Mouse (Mus musculus) intestine, embryonic 16.5 days (tissue): Measurements from ENCODE around the gene Washc4. TPM values are rescaled to one million over a fixed set of nuclear protein-coding genes. Genes with fewer than 3 reads are reported as not detected.
"Not testable (repeated sequence)": the region's sequence is repeated elsewhere in the genome, so short reads cannot be mapped to it uniquely, and the experiment has no call there.

ENCODE experiments used
- ATAC-seq: fragments of 200-750 bp; cut with Nextera tagmentation; 2 replicates; pipeline ENCODE4 v1.8.0; 2017; ENCODE audit warnings: moderate TSS enrichment, moderate library complexity
- H3K27ac ChIP-seq: fragments of 300-500 bp; sonication (generic); 2 replicates; pipeline ENCODE4 v1.5.1; 2014; ENCODE audit warnings: mild to moderate bottlenecking, low read length
- H3K27me3 ChIP-seq: fragments of 300-500 bp; sonication (generic); replicated peaks from 2 replicates; pipeline ENCODE4 v1.6.1; 2014; ENCODE audit warnings: low read length, control low read depth, mixed read lengths; ENCODE audit not compliant: control insufficient read depth, insufficient read depth
- H3K36me3 ChIP-seq: fragments of 300-500 bp; sonication (generic); 2 replicates; pipeline ENCODE4 v1.6.1; 2014; ENCODE audit warnings: low read length, control low read depth; ENCODE audit not compliant: control insufficient read depth, insufficient read depth
- H3K4me1 ChIP-seq: fragments of 300-500 bp; sonication (generic); 2 replicates; pipeline ENCODE4 v1.6.1; 2014; ENCODE audit warnings: low read length, control low read depth, mixed read lengths; ENCODE audit not compliant: control insufficient read depth, insufficient read depth
- H3K4me2 ChIP-seq: fragments of 300-500 bp; sonication (generic); 2 replicates; pipeline ENCODE4 v1.6.1; 2014; ENCODE audit warnings: low read depth, low read length, control low read depth
- H3K4me3 ChIP-seq: fragments of 300-500 bp; sonication (generic); 2 replicates; pipeline ENCODE4 v1.5.1; 2014; ENCODE audit warnings: mild to moderate bottlenecking, low read length
- H3K9ac ChIP-seq: fragments of 300-500 bp; sonication (generic); 2 replicates; pipeline ENCODE4 v1.6.1; 2014; ENCODE audit warnings: low read depth, low read length
- H3K9me3 ChIP-seq: fragments of 300-500 bp; sonication (generic); 2 replicates; pipeline ENCODE4 v1.6.1; 2016; ENCODE audit warnings: low read length, control low read depth; ENCODE audit not compliant: control insufficient read depth
- WGBS: fragments of 180-500 bp; shearing (Covaris S2); extraction: QIAGEN DNeasy Blood & Tissue Kit; methylation state at CpG from one replicate; pipeline ENCODE4 v1.1.7; 2014; 5-methylcytosine and 5-hydroxymethylcytosine counted together
- polyA plus RNA-seq: library from polyadenylated mRNA; unstranded; fragments of >200 nt; fragmentation: Nextera tagmentation; extraction: Ambion mirVana; gene quantifications from 2 replicates; pipeline ENCODE4 v1.2.1, GENCODE M21; 2015

The Washc4 gene
- 43.6 and 46.8 TPM in 2 replicates for polyA plus RNA-seq

DNA sequence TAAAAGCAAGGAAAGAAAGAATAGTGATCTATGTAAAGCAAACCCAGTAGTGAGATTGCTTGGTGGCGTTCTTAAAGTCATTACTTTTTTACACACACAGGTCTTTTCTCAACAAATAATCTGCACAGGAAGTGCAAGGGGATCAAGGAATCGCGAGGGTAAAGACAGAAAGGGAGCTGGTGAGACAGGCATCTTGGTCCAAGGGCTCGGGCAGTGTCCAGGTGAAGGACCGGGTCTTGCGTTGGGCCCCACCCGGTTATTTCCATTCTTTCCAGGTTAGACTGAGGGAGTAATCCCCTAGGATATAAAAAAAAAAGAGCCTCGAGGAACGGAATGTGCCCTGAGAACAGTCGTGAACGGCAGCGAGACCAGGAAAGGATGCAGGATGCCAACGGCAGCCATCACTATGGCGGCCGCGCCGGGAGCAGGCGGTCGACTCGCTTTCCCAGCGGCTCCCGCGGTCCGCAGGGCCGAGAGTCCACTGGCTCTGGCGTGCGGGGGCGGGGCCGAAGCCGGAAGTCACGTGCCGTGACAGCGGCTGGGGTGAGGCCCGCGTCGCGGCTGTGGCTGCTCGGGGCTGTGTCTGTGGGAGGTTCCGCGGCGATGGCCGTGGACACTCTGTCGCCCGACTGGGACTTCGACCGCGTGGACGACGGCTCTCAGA lies at the start of gene Washc4:
TSS of gene Washc4 (plus strand) at position 314 of the 664 bp plus-strand sequence.
- peak; percentile 99 for ATAC-seq
- WGBS: 2% methylated on average over 49 of the region's 49 CpGs
- H3K9me3 ChIP-seq: no peaks in the 10 kb centered on the region
- peaks cover 8% of the 10 kb centered on the region; the same call in 1 of the 2 replicates for H3K4me1 ChIP-seq
- H3K4me3 ChIP-seq: peak within 1 kb of the TSS; percentile 81
- H3K27me3 ChIP-seq: no peaks in the 10 kb centered on the region
- H3K36me3 ChIP-seq: no peaks in the 10 kb centered on the region
- peak within 1 kb of the TSS; percentile 73 for H3K4me2 ChIP-seq
- peak within 1 kb of the TSS; percentile 89 for H3K27ac ChIP-seq
- peak within 1 kb of the TSS; percentile 92 for H3K9ac ChIP-seq

DNA sequence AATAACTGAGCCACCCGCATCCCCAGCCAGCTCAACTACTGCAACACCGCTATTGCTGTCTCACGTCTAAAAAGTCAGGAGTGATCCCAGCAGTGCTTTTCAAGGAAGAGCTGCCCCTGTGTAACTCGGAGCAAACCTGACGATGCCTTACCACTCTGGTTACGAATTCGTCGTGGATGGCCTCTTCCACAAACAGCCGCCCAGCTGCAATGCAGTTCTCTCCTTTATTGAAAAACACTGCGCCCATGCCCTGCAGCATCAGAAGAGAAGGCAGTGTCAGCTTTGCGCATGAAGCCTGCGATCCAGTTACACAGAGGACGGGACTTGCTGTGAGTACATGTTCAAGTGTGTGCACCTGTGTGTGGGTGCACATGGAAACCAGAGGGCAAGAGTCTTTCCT lies 46.2 kb upstream of the Washc4 start:
- H3K36me3 ChIP-seq: no peaks in the 10 kb centered on the region
- H3K4me3 ChIP-seq: no peak overlapping the region
- no peak overlapping the region for H3K4me2 ChIP-seq
- H3K9me3 ChIP-seq: no peaks in the 10 kb centered on the region
- no peaks in the 10 kb centered on the region for H3K4me1 ChIP-seq
- no peak for ATAC-seq
- H3K27ac ChIP-seq: no peak overlapping the region
- H3K27me3 ChIP-seq: no peaks in the 10 kb centered on the region
- no peak overlapping the region for H3K9ac ChIP-seq
- 88% methylated on average over 13 of the region's 13 CpGs for WGBS

DNA sequence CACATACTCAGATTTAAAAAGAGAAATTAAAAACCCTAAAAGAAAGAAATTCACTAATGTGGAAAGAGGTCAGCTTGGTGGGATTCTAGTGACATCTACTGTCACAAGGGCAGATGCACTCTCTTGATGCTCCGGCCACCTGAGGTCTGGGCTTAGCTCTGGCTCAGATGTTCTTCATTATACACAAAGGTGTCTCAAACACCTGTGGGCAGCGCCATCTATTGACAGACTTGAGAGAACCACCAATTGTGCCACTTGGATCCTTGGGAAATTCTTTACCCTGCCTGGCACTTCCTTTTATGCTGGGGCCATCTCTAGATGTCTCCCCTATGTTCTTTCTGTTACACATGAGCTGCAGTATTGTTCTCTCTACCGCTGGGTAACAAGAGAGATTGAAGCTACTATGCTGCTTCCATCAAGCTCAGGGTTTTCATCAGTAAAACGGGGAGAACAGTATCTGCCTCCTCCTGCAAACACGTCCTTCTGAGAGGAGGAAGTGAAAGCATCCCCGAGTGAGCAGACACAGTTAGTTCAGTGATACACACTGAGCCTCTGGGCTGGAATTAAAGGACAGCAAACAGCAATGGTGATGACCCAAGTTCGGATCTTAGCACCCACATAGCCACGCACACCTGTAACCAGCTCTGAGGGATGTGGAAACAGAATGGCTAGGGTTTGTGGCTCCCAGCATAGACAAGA lies 34.4 kb upstream of the Washc4 start:
- ATAC-seq: no peak
- H3K9me3 ChIP-seq: no peaks in the 10 kb centered on the region
- H3K9ac ChIP-seq: no peak overlapping the region
- H3K27me3 ChIP-seq: no peaks in the 10 kb centered on the region
- H3K4me1 ChIP-seq: no peaks in the 10 kb centered on the region
- no peak overlapping the region for H3K27ac ChIP-seq
- H3K4me2 ChIP-seq: no peak overlapping the region
- no peaks in the 10 kb centered on the region for H3K36me3 ChIP-seq
- 67% methylated on average over 8 of the region's 8 CpGs for WGBS
- no peak overlapping the region for H3K4me3 ChIP-seq

DNA sequence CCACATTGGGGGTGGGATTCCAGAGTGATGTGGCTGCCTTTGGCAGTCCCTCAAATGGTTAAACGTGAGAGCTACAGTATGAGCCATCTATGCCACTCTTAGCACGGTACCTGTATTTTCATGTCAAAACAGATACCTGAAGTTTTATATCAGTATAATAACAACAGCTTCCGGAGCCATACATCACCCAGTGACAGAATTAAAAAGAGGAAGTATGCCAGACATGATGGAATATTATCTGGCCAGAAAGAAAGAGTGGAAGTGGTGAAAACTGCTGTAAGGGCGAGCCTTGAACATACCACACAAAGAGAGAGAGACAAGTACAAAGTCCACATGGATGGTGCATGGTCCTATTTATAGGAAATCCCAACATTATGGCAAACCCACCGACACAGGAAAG lies 32.2 kb upstream of the Washc4 start:
- H3K4me3 ChIP-seq: no peak overlapping the region
- no peak overlapping the region for H3K9ac ChIP-seq
- ATAC-seq: no peak
- H3K4me1 ChIP-seq: no peaks in the 10 kb centered on the region
- H3K9me3 ChIP-seq: no peaks in the 10 kb centered on the region
- H3K27me3 ChIP-seq: no peaks in the 10 kb centered on the region
- H3K4me2 ChIP-seq: no peak overlapping the region
- no peaks in the 10 kb centered on the region for H3K36me3 ChIP-seq
- no peak overlapping the region for H3K27ac ChIP-seq
- WGBS: 74% methylated on average over 5 of the region's 5 CpGs

DNA sequence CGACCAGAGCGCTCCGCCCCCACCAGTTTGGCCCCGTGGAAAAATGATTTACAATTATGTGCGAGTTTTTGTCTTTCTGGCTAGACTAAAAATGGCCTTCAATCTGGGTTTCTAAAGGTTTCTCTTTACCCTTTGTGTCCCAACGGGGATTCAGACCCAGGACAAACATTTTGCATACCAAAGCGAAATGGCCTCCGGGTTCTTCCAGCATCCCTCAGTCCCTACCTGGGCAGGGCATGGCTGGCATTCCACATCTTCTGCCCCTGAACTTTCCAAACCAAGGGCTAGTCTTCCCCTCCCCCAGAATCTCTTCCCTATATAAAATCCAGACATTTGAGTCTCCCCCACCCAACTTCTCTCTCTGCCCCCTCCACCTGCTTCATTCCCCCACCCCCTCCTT lies 29.8 kb upstream of the Washc4 start:
- WGBS: 83% methylated on average over 8 of the region's 8 CpGs
- ATAC-seq: no peak

GRCm38 (mm10) chr10:83520990-83521389 lies 22.6 kb upstream of the Washc4 start:
- H3K9me3 ChIP-seq: no peaks in the 10 kb centered on the region
- 86% methylated on average over 4 of the region's 4 CpGs for WGBS
- H3K4me1 ChIP-seq: no peaks in the 10 kb centered on the region
- no peaks in the 10 kb centered on the region for H3K36me3 ChIP-seq
- no peak for ATAC-seq
- H3K4me3 ChIP-seq: no peak overlapping the region
- H3K27me3 ChIP-seq: no peaks in the 10 kb centered on the region
- no peak overlapping the region for H3K27ac ChIP-seq
- H3K9ac ChIP-seq: no peak overlapping the region
- no peak overlapping the region for H3K4me2 ChIP-seq

More for the DNA sequence above, 29.8 kb upstream of the Washc4 start:
- Histone ChIP-seq H3K27me3 (no peaks in the 10 kb centered on the region), H3K27ac (no peak overlapping the region), H3K9ac (no peak overlapping the region), H3K36me3 (no peaks in the 10 kb centered on the region), H3K4me1 (no peaks in the 10 kb centered on the region), H3K4me3 (no peak overlapping the region), H3K9me3 (no peaks in the 10 kb centered on the region), H3K4me2 (no peak overlapping the region)

DNA sequence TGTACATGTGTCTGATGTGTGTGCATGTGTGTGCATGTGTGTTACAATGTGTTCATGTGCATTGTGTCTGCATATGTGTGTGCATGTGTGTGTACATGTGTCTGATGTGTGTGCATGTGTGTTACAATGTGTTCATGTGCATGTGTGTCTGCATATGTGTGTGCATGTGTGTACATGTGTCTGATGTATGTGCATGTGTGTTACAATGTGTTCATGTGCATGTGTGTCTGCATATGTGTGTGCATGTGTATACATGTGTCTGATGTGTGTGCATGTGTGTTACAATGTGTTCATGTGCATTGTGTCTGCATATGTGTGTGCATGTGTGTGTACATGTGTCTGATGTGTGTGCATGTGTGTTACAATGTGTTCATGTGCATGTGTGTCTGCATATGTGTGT lies 19.3 kb upstream of the Washc4 start:
- ATAC-seq, H3K4me1 ChIP-seq, H3K4me2 ChIP-seq, H3K27ac ChIP-seq, H3K27me3 ChIP-seq, H3K4me3 ChIP-seq, H3K9me3 ChIP-seq, H3K9ac ChIP-seq, H3K36me3 ChIP-seq: not testable (repeated sequence)

DNA sequence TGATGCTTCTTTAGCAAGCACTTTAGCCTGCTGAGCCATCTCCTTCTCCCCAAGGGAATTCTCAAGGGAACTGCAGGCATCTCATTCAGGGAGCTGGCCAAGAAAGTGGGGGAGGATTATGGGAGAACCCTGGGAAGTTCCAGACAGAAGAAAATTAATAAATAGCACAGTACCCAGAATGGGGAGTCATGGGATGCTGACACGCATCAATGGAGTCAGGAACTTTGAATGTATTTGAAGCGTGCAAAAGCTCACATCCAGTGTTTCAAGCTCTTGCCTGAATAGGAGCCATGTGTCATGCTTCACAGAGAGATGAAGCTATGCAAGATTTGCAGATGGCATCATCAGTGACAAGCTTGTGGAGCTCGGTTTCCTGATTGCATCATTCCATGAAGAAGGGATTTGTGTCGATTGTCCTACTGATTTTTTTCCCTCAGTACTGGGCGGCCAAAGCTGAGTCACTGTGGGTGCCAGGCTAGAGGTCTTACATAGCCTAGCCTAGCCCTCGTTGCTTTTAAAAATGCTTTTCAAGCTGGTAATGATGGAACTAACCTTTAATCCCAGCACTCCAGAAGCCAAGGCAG lies 13.1 kb upstream of the Washc4 start:
- no peaks in the 10 kb centered on the region for H3K36me3 ChIP-seq
- WGBS: 84% methylated on average over 6 of the region's 6 CpGs
- 0 out of 2 replicates have a peak, but pooled peaks cover 3% of the 10 kb centered on the region for H3K4me1 ChIP-seq
- no peak overlapping the region for H3K9ac ChIP-seq
- ATAC-seq: no peak
- H3K27me3 ChIP-seq: peaks cover 3% of the 10 kb centered on the region; the same call in 1 of the 2 replicates
- H3K27ac ChIP-seq: no peak overlapping the region
- no peaks in the 10 kb centered on the region for H3K9me3 ChIP-seq
- no peak overlapping the region for H3K4me3 ChIP-seq
- H3K4me2 ChIP-seq: no peak overlapping the region

- Histone ChIP-seq H3K9ac (peak overlapping the region; percentile 62), H3K4me2 (peak overlapping the region; percentile 99), H3K4me3 (peak overlapping the region; percentile 54), H3K36me3 (no peaks in the 10 kb centered on the region), H3K4me1 (0 out of 2 replicates have a peak, but pooled peaks cover 3% of the 10 kb centered on the region), H3K27ac (no peak overlapping the region), H3K9me3 (no peaks in the 10 kb centered on the region), H3K27me3 (peaks cover 3% of the 10 kb centered on the region; the same call in 1 of the 2 replicates)
- 3% methylated on average over 27 of the region's 27 CpGs for WGBS
- ATAC-seq: peak; percentile 57
These were observed 10.2 kb upstream of the Washc4 start for GRCm38 (mm10) chr10:83533258-83533909.
